Mouse (Mus musculus) pancreas, adult 10 weeks (tissue): ENCODE results near the gene Olfr228. TPM values are rescaled to one million over a fixed set of nuclear protein-coding genes. Genes with fewer than 3 reads are reported as not detected.

Experiments used
- polyA plus RNA-seq: library from polyadenylated mRNA; stranded (reverse); fragments of 350-450 nt; fragmentation: Illumina TruSeq; extraction: RNeasy Lipid Tissue Mini Kit (QIAGEN cat#74804); gene quantifications from one replicate; pipeline ENCODE4 v1.2.3, GENCODE M21; 2015; ENCODE audit warnings: low read depth, low replicate concordance; ENCODE audit not compliant: insufficient read depth

The Olfr228 gene
- not detected for polyA plus RNA-seq

GRCm38 (mm10) chr2:86487286-86487685 is at the start of gene Olfr228:
TSS of gene Olfr228 (minus strand) at chr2:86487386.

GRCm38 (mm10) chr2:86508161-86508560 is 21.0 kb upstream of the Olfr228 start, which contains the start of gene Olfr1076:
TSS of gene Olfr1076 (plus strand) at chr2:86508461.

GRCm38 (mm10) chr2:86456169-86456568 is 31.0 kb downstream of the Olfr228 start, which contains the start of gene Olfr1066:
TSS of gene Olfr1066 (minus strand) at chr2:86456269.

GRCm38 (mm10) chr2:86450491-86450890 is 36.7 kb downstream of the Olfr228 start, which contains the start of gene Olfr1065:
TSS of gene Olfr1065 (minus strand) at chr2:86450591.

Other genes starting within 250 kb of the Olfr228 start
- not detected for gene Olfr1048, start 247.1 kb downstream of the Olfr228 start, polyA plus RNA-seq
- not detected for gene Olfr1049, start 229.1 kb downstream of the Olfr228 start, polyA plus RNA-seq
- not detected for gene Olfr1051, start 208.3 kb downstream of the Olfr228 start, polyA plus RNA-seq
- gene Olfr1052, start 194.9 kb downstream of the Olfr228 start, polyA plus RNA-seq: not detected
- gene Olfr1053, start 172.1 kb downstream of the Olfr228 start, polyA plus RNA-seq: not detected
- not detected for gene Olfr1054, start 152.0 kb downstream of the Olfr228 start, polyA plus RNA-seq
- gene Olfr1055, start 137.1 kb downstream of the Olfr228 start, polyA plus RNA-seq: not detected
- not detected for gene Olfr1056, start 124.9 kb downstream of the Olfr228 start, polyA plus RNA-seq
- not detected for gene Olfr1057, start 109.0 kb downstream of the Olfr228 start, polyA plus RNA-seq
- gene Olfr1058, start 98.8 kb downstream of the Olfr228 start, polyA plus RNA-seq: not detected
- not detected for gene Olfr1061, start 73.3 kb downstream of the Olfr228 start, polyA plus RNA-seq
- not detected for gene Olfr1062, start 60.6 kb downstream of the Olfr228 start, polyA plus RNA-seq
- not detected for gene Olfr1065, start 36.8 kb downstream of the Olfr228 start, polyA plus RNA-seq
- not detected for gene Olfr1066, start 31.1 kb downstream of the Olfr228 start, polyA plus RNA-seq
- gene Olfr1076, start 21.1 kb upstream of the Olfr228 start, polyA plus RNA-seq: not detected
- gene Olfr1079, start 55.1 kb upstream of the Olfr228 start, polyA plus RNA-seq: not detected
- gene Olfr1080, start 70.8 kb upstream of the Olfr228 start, polyA plus RNA-seq: not detected
- gene Olfr1082, start 111.6 kb upstream of the Olfr228 start, polyA plus RNA-seq: not detected
- not detected for gene Olfr1084, start 152.3 kb upstream of the Olfr228 start, polyA plus RNA-seq
- gene Olfr1085, start 174.6 kb upstream of the Olfr228 start, polyA plus RNA-seq: not detected
- not detected for gene Olfr1086, start 192.7 kb upstream of the Olfr228 start, polyA plus RNA-seq
- not detected for gene Olfr1087, start 211.0 kb upstream of the Olfr228 start, polyA plus RNA-seq
- gene Olfr1089, start 246.3 kb upstream of the Olfr228 start, polyA plus RNA-seq: not detected